Mouse (Mus musculus) heart, embryonic 11.5 days (tissue): ENCODE measurements at regions not wholly inside any gene's neighbourhood (a gene's known extent, or its start where the extent isn't known, plus 50 kb on each side); places are given as distances from the start of the nearest gene placed in this dataset.

ENCODE experiments used
- ATAC-seq: fragments of 200-750 bp; cut with Nextera tagmentation; replicated peaks from 2 replicates; pipeline ENCODE4 v1.8.0; 2017; ENCODE audit warnings: moderate library complexity; ENCODE audit not compliant: insufficient number of reproducible peaks, low FRiP score, low TSS enrichment
- H3K27ac ChIP-seq: fragments of 300-500 bp; sonication (generic); 2 replicates; pipeline ENCODE4 v1.5.1; 2014; ENCODE audit warnings: mild to moderate bottlenecking, low read depth, low read length
- H3K27me3 ChIP-seq: fragments of 300-500 bp; sonication (generic); 2 replicates; pipeline ENCODE4 v1.6.1; 2014; ENCODE audit warnings: mild to moderate bottlenecking, low read length, mixed read lengths; ENCODE audit not compliant: control insufficient read depth, insufficient read depth
- H3K36me3 ChIP-seq: fragments of 300-500 bp; sonication (generic); 2 replicates; pipeline ENCODE4 v1.6.1; 2014; ENCODE audit warnings: mild to moderate bottlenecking, low read length, moderate library complexity, mixed read lengths; ENCODE audit not compliant: control insufficient read depth, insufficient read depth
- H3K4me1 ChIP-seq: fragments of 300-500 bp; sonication (generic); 2 replicates; pipeline ENCODE4 v1.6.1; 2014; ENCODE audit warnings: low read length; ENCODE audit not compliant: control insufficient read depth, insufficient read depth
- H3K4me2 ChIP-seq: fragments of 300-500 bp; sonication (generic); 2 replicates; pipeline ENCODE4 v1.6.1; 2014; ENCODE audit warnings: mild to moderate bottlenecking, moderate library complexity
- H3K4me3 ChIP-seq: fragments of 300-500 bp; sonication (generic); 2 replicates; pipeline ENCODE4 v1.5.1; 2014; ENCODE audit warnings: low read depth, low read length
- H3K9ac ChIP-seq: fragments of 300-500 bp; sonication (generic); 2 replicates; pipeline ENCODE4 v1.6.1; 2014; ENCODE audit warnings: mild to moderate bottlenecking, low read depth, low read length, moderate library complexity
- H3K9me3 ChIP-seq: fragments of 300-500 bp; sonication (generic); replicated peaks from 2 replicates; pipeline ENCODE4 v1.6.1; 2016; ENCODE audit warnings: low read length; ENCODE audit not compliant: control insufficient read depth
- WGBS: fragments of 180-500 bp; shearing (Covaris S2); extraction: QIAGEN DNeasy Blood & Tissue Kit; methylation state at CpG from one replicate; pipeline ENCODE4 v1.1.7; 2014; ENCODE audit not compliant: insufficient replicate concordance; 5-methylcytosine and 5-hydroxymethylcytosine counted together

- H3K36me3 ChIP-seq = no peaks in the 10 kb centered on the region
- H3K27me3 ChIP-seq = no peaks in the 10 kb centered on the region
- H3K9ac ChIP-seq = no peak overlapping the region
- H3K9me3 ChIP-seq = no peaks in the 10 kb centered on the region
- H3K4me3 ChIP-seq = no peak overlapping the region
- no peak overlapping the region for H3K4me2 ChIP-seq
- H3K4me1 ChIP-seq = no peaks in the 10 kb centered on the region
- H3K27ac ChIP-seq = no peak overlapping the region
- 82% methylated on average over 16 of the region's 16 CpGs for WGBS
- no peak for ATAC-seq
These were observed 400.7 kb upstream of the Nr5a2 start for GRCm38 (mm10) chr1:137360688-137361570.

GRCm38 (mm10) chr1:137355941-137356512, 395.8 kb upstream of the Nr5a2 start:
- Histone ChIP-seq H3K4me3 (no peak overlapping the region), H3K27me3 (no peaks in the 10 kb centered on the region), H3K4me1 (no peaks in the 10 kb centered on the region), H3K9ac (no peak overlapping the region), H3K9me3 (no peaks in the 10 kb centered on the region), H3K36me3 (no peaks in the 10 kb centered on the region), H3K27ac (no peak overlapping the region), H3K4me2 (no peak overlapping the region)
- WGBS = 71% methylated on average over 4 of the region's 4 CpGs
- ATAC-seq = no peak

- no peak for ATAC-seq
These were observed 392.3 kb upstream of the Nr5a2 start for GRCm38 (mm10) chr1:137352390-137353027.

GRCm38 (mm10) chr1:137334137-137334536, 373.9 kb upstream of the Nr5a2 start:
- no peaks in the 10 kb centered on the region for H3K27me3 ChIP-seq
- ATAC-seq = no peak
- no peaks in the 10 kb centered on the region for H3K9me3 ChIP-seq
- no peaks in the 10 kb centered on the region for H3K4me1 ChIP-seq
- H3K27ac ChIP-seq = no peak overlapping the region
- no peak overlapping the region for H3K9ac ChIP-seq
- 68% methylated on average over 2 of the region's 2 CpGs for WGBS
- no peak overlapping the region for H3K4me2 ChIP-seq
- no peaks in the 10 kb centered on the region for H3K36me3 ChIP-seq
- H3K4me3 ChIP-seq = no peak overlapping the region

More at GRCm38 (mm10) chr1:137352390-137353027, 392.3 kb upstream of the Nr5a2 start:
- H3K4me1 ChIP-seq = no peaks in the 10 kb centered on the region
- no peaks in the 10 kb centered on the region for H3K36me3 ChIP-seq
- H3K4me2 ChIP-seq = no peak overlapping the region
- no peaks in the 10 kb centered on the region for H3K27me3 ChIP-seq
- no peak overlapping the region for H3K27ac ChIP-seq
- H3K4me3 ChIP-seq = no peak overlapping the region
- 80% methylated on average over 5 of the region's 5 CpGs for WGBS
- no peaks in the 10 kb centered on the region for H3K9me3 ChIP-seq
- H3K9ac ChIP-seq = no peak overlapping the region

GRCm38 (mm10) chr1:137332108-137332769, 372.0 kb upstream of the Nr5a2 start:
- Histone ChIP-seq H3K27me3 (no peaks in the 10 kb centered on the region), H3K9me3 (no peaks in the 10 kb centered on the region), H3K27ac (no peak overlapping the region), H3K9ac (no peak overlapping the region), H3K4me3 (no peak overlapping the region), H3K4me2 (no peak overlapping the region), H3K36me3 (no peaks in the 10 kb centered on the region), H3K4me1 (no peaks in the 10 kb centered on the region)
- no peak for ATAC-seq
- WGBS = 69% methylated on average over 8 of the region's 8 CpGs

- no peak for ATAC-seq
- Histone ChIP-seq H3K36me3 (no peaks in the 10 kb centered on the region), H3K4me2 (no peak overlapping the region), H3K9ac (no peak overlapping the region), H3K27me3 (no peaks in the 10 kb centered on the region), H3K27ac (no peak overlapping the region), H3K4me3 (no peak overlapping the region), H3K4me1 (no peaks in the 10 kb centered on the region), H3K9me3 (no peaks in the 10 kb centered on the region)
- WGBS = 61% methylated on average over 5 of the region's 5 CpGs
These were observed 371.5 kb upstream of the Nr5a2 start for GRCm38 (mm10) chr1:137331746-137332107.

GRCm38 (mm10) chr1:137330634-137331033, 370.4 kb upstream of the Nr5a2 start:
- no peak overlapping the region for H3K9ac ChIP-seq

GRCm38 (mm10) chr1:137323884-137324594, 363.8 kb upstream of the Nr5a2 start:
- H3K27ac ChIP-seq = no peak overlapping the region
- no peaks in the 10 kb centered on the region for H3K27me3 ChIP-seq
- peak overlapping the region; percentile 41 for H3K4me2 ChIP-seq
- no peaks in the 10 kb centered on the region for H3K9me3 ChIP-seq
- no peaks in the 10 kb centered on the region for H3K36me3 ChIP-seq
- no peak overlapping the region for H3K4me3 ChIP-seq
- no peak overlapping the region for H3K9ac ChIP-seq
- ATAC-seq = no peak
- H3K4me1 ChIP-seq = no peaks in the 10 kb centered on the region
- 32% methylated on average over 8 of the region's 8 CpGs for WGBS

More at GRCm38 (mm10) chr1:137330634-137331033, 370.4 kb upstream of the Nr5a2 start:
- H3K27ac ChIP-seq = no peak overlapping the region
- no peak overlapping the region for H3K4me3 ChIP-seq
- H3K4me2 ChIP-seq = no peak overlapping the region
- no peaks in the 10 kb centered on the region for H3K36me3 ChIP-seq
- H3K27me3 ChIP-seq = no peaks in the 10 kb centered on the region
- no peaks in the 10 kb centered on the region for H3K9me3 ChIP-seq
- ATAC-seq = no peak
- WGBS = 43% methylated on average over 3 of the region's 3 CpGs
- H3K4me1 ChIP-seq = no peaks in the 10 kb centered on the region
